Mouse (Mus musculus) liver, embryonic 15.5 days (tissue): Measurements from ENCODE around the gene Trim9. TPM values are rescaled to one million over a fixed set of nuclear protein-coding genes. Genes with fewer than 3 reads are reported as not detected.

Source experiments
- ATAC-seq: fragments of 200-750 bp; cut with Nextera tagmentation; 2 replicates; pipeline ENCODE4 v1.8.0; 2017; ENCODE audit warnings: moderate number of reproducible peaks, mild to moderate bottlenecking, moderate library complexity; ENCODE audit not compliant: insufficient read depth
- H3K27ac ChIP-seq: fragments of 300-500 bp; sonication (generic); replicated peaks from 2 replicates; pipeline ENCODE4 v1.5.1; 2015; ENCODE audit warnings: mild to moderate bottlenecking, inconsistent platforms
- H3K27me3 ChIP-seq: fragments of 300-500 bp; sonication (generic); 2 replicates; pipeline ENCODE4 v1.6.1; 2015; ENCODE audit warnings: mild to moderate bottlenecking, inconsistent platforms
- H3K36me3 ChIP-seq: fragments of 300-500 bp; sonication (generic); replicated peaks from 2 replicates; pipeline ENCODE4 v1.6.1; 2015; ENCODE audit warnings: moderate library complexity, mild to moderate bottlenecking, inconsistent platforms
- H3K4me1 ChIP-seq: fragments of 300-500 bp; sonication (generic); replicated peaks from 2 replicates; pipeline ENCODE4 v1.6.1; 2015; ENCODE audit warnings: inconsistent platforms
- H3K4me2 ChIP-seq: fragments of 300-500 bp; sonication (generic); 2 replicates; pipeline ENCODE4 v1.6.1; 2015; ENCODE audit warnings: moderate library complexity, mild to moderate bottlenecking, inconsistent platforms
- H3K4me3 ChIP-seq: fragments of 300-500 bp; sonication (generic); replicated peaks from 2 replicates; pipeline ENCODE4 v1.5.1; 2015; ENCODE audit warnings: mild to moderate bottlenecking, inconsistent platforms
- H3K9ac ChIP-seq: fragments of 300-500 bp; sonication (generic); 2 replicates; pipeline ENCODE4 v1.6.1; 2015; ENCODE audit warnings: moderate library complexity, mild to moderate bottlenecking, inconsistent platforms
- H3K9me3 ChIP-seq: fragments of 300-500 bp; sonication (generic); replicated peaks from 2 replicates; pipeline ENCODE4 v1.6.1; 2016; ENCODE audit warnings: inconsistent platforms
- WGBS: fragments of 180-500 bp; shearing (Covaris S2); methylation state at CpG from one replicate; pipeline ENCODE4 v1.1.7; 2015; ENCODE audit warnings: mixed read lengths; ENCODE audit not compliant: insufficient replicate concordance; 5-methylcytosine and 5-hydroxymethylcytosine counted together
- polyA plus RNA-seq: library from polyadenylated mRNA; unstranded; fragments of >200 nt; fragmentation: Nextera tagmentation; extraction: Ambion mirVana; gene quantifications from 2 replicates; pipeline ENCODE4 v1.2.1, GENCODE M21; 2015

Trim9 gene
- polyA plus RNA-seq, 1 experiment from 2014 or later, result 0.03 TPM

DNA sequence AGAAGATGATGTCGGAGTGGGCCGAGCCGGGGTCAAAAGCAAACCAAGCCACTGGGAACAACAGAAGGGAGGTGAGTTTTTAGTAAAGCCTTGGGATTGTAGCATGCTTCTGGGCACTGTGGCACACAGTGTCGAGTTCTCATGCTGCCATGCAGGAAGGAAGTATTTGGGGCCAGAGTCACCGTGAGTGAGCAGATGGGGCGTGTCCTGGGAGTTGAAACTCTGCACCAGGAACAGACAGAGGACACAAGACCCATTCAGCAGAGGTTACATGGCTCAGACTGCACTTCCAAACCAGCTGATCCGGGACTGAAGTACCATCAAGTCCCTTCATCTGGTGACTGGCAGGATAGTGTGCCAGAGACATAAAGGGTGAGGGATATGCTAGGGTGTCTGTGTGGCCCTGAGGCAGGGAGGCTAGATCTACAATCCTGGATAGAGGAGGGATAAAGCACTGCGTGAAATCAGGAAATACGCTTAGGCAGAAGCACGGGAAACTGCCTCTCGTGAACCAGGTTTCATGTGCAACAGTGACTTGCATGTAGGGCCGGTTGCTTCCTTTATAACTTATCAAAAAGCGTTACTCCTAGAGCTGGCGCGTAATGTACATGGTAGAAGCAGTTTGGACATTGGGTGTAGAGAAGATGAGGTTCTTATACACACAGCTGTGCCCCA is 96.1 kb downstream of the Trim9 start:
- 38% methylated on average over 15 of the region's 15 CpGs for WGBS
- no peak overlapping the region for H3K4me2 ChIP-seq
- no peak for ATAC-seq

DNA sequence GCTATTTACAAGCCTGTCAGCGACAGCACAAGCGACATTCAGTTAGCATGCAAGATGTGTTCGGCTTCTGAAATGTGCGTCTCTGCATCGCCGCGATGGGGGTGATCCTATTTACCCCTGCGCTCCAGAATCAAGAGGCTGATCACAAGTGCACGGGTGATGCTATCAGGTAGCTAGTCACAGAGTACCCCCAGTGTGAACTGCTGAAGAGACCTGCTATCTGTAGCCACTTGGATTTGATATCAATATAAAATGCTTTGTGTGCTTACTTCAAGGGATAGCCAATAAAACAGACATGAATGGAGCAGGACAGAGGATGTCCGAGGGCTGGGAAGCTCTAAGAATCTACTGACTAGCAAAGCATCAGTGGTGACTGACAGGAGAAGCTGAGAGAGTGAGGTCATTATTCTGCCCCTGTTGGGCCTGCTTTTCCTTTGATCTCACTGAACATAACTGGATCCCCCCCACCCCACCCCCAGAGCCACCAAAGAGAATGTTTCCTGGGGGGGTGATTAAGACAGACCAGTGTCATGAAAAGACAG is 97.7 kb downstream of the Trim9 start:
- H3K27me3 ChIP-seq, result no peaks in the 10 kb centered on the region
- no peaks in the 10 kb centered on the region for H3K9me3 ChIP-seq
- no peak overlapping the region for H3K4me2 ChIP-seq
- no peaks in the 10 kb centered on the region for H3K36me3 ChIP-seq
- 82% methylated on average over 10 of the region's 10 CpGs for WGBS
- H3K9ac ChIP-seq, result no peak overlapping the region
- ATAC-seq, result no peak
- no peak overlapping the region for H3K27ac ChIP-seq
- no peak overlapping the region for H3K4me3 ChIP-seq
- H3K4me1 ChIP-seq, result no peaks in the 10 kb centered on the region

More for the DNA sequence above, 96.1 kb downstream of the Trim9 start:
- Histone ChIP-seq H3K4me3 (no peak overlapping the region), H3K9ac (no peak overlapping the region), H3K4me1 (no peaks in the 10 kb centered on the region), H3K36me3 (no peaks in the 10 kb centered on the region), H3K9me3 (no peaks in the 10 kb centered on the region), H3K27me3 (no peaks in the 10 kb centered on the region), H3K27ac (no peak overlapping the region)

DNA sequence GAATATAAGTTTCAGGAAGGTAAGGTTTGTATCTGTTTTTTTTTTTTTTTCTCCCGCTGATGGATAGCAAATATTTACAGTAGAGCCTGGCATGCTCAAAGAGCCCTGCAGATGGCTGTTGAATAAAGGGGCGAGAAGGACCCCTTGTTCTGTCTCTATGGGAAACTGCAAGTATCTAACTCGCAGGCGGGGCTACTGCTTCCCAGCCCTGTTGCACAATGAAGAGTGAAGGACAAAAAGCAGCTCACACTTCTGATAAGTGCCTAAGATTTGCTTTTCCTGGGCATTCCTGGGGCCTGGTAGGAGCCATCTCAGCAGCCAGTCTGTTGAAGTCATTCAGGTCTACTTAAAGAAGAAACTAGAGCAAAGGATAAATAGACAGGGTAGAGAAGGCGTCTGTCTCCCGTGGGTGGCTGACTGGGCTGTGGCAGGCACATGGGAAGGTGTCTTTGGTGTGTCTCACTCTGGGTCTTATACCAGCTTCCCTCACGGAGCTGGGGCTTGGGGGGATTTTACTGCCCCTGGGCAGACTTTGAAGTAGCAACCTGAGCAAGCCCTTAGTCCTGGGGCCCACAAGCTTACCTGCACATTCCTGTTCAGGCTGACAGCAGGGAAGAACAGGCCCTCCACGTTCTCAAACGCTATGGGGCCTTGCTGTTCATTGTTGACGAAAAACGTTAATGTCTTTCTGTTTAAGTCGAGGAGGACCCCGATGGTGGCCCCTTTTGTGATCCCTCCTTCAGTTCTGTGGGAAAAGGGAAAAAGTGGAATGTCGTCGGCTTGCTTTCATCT is 99.5 kb downstream of the Trim9 start:
- no peaks in the 10 kb centered on the region for H3K27me3 ChIP-seq
- no peak for ATAC-seq
- no peak overlapping the region for H3K4me3 ChIP-seq
- no peak overlapping the region for H3K27ac ChIP-seq
- H3K36me3 ChIP-seq, result no peaks in the 10 kb centered on the region
- H3K9me3 ChIP-seq, result no peaks in the 10 kb centered on the region
- no peak overlapping the region for H3K4me2 ChIP-seq
- no peaks in the 10 kb centered on the region for H3K4me1 ChIP-seq
- WGBS, result 58% methylated on average over 15 of the region's 15 CpGs
- no peak overlapping the region for H3K9ac ChIP-seq

DNA sequence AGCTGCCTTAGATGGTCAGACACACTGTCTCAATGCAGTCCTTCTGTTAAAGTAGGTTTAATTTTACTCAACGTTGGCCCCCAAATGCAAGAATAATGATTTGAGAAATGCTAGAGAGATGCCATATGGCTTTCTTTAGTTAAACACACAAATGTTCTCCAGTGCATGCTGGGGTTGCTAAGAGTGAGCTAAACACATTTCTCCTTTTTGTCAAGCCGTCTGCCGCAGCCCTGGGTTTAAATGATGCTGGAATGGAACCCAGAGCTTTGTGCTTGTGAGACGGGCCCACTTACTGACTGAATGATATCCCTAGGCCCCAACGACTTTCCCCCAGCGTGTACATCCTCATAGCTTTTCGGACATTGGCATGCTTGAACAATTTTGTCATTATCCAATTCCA is 104.9 kb downstream of the Trim9 start:
- no peaks in the 10 kb centered on the region for H3K4me1 ChIP-seq
- no peaks in the 10 kb centered on the region for H3K36me3 ChIP-seq
- no peak overlapping the region for H3K27ac ChIP-seq
- H3K9ac ChIP-seq, result no peak overlapping the region
- H3K27me3 ChIP-seq, result no peaks in the 10 kb centered on the region
- no peak overlapping the region for H3K4me3 ChIP-seq
- WGBS, result 72% methylated on average over 7 of the region's 7 CpGs
- H3K4me2 ChIP-seq, result no peak overlapping the region
- no peak for ATAC-seq
- no peaks in the 10 kb centered on the region for H3K9me3 ChIP-seq

DNA sequence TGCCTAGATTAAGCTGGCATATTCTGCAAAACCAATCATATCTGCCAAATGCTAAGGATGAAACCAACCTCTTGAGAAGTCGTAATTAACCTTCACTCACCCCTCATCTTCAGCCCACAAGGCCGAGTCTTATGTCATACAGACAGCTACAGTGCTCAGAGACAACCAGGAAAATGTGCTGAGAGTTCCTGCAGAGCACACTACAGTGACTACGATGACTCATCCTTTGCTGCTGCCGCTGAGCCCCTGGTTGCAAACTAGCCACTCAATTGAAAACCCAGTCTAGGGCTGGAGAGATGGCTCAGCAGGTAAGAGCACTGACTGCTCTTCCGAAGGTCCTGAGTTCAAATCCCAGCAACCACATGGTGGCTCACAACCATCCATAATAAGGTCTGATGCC is 107.7 kb downstream of the Trim9 start:
- Histone ChIP-seq H3K27me3 (no peaks in the 10 kb centered on the region), H3K4me2 (no peak overlapping the region), H3K4me1 (peaks cover 5% of the 10 kb centered on the region), H3K9me3 (no peaks in the 10 kb centered on the region), H3K27ac (no peak overlapping the region), H3K9ac (no peak overlapping the region), H3K36me3 (no peaks in the 10 kb centered on the region), H3K4me3 (no peak overlapping the region)
- 40% methylated on average over 5 of the region's 5 CpGs for WGBS
- ATAC-seq, result no peak

DNA sequence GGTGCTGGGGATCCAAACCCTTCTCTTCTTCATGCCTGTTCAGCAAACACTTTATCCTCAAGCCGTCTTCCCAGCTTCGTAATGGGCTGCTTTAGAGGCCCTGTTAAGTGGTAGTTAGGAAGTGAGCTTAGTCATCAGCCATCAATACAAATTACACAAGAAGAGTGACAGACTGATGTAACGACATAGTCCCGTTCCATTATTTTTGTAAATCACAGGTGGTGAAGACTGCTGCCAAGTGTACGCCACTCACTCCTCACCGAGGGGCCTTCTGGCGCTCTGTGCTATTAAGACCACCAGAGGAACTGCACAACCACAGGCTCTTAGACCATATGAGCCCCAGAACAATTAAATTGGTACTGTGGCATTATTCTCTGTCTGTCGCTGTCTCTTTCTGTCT is 108.8 kb downstream of the Trim9 start:
- WGBS, result 69% methylated on average over 8 of the region's 8 CpGs
- no peaks in the 10 kb centered on the region for H3K27me3 ChIP-seq
- H3K9ac ChIP-seq, result no peak overlapping the region
- H3K36me3 ChIP-seq, result no peaks in the 10 kb centered on the region
- ATAC-seq, result no peak
- H3K4me3 ChIP-seq, result no peak overlapping the region
- H3K4me1 ChIP-seq, result peaks cover 14% of the 10 kb centered on the region
- no peak overlapping the region for H3K4me2 ChIP-seq
- no peaks in the 10 kb centered on the region for H3K9me3 ChIP-seq
- H3K27ac ChIP-seq, result no peak overlapping the region

DNA sequence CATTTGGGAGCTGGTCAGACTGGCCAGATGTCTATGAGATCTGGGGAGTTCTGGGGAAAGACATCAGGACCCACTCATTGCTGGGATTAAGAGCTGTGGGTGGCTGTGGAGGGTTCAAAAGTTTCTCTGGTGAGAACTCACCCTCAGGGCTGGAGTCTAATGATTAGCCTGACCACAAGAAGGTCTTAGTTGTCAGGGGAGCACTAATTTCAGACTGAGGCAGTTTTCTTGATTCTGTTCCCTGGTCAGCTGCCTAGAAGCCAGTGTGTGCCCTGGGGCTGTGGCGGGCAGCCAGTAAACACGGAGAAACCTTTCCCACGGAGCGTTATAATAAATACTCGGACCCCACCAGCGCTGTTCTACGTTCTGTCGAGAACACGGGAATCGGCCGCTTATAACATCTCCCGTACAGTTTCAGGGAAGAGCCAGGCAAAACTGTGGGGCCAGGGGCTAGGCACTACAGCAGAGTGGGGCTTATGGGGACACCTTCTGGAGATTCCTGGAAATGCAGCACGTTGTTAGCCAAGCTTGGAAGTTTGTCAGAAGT is 112.4 kb downstream of the Trim9 start:
- Histone ChIP-seq H3K9me3 (no peaks in the 10 kb centered on the region), H3K36me3 (no peaks in the 10 kb centered on the region), H3K4me3 (peak overlapping the region; percentile 45), H3K27ac (no peak overlapping the region; the same call in 1 of the 2 replicates), H3K4me1 (peaks cover 47% of the 10 kb centered on the region), H3K4me2 (peak overlapping the region; percentile 69), H3K27me3 (no peaks in the 10 kb centered on the region), H3K9ac (peak overlapping the region; percentile 26; the same call in 1 of the 2 replicates)
- 10% methylated on average over 13 of the region's 13 CpGs for WGBS
- peak; percentile 21; the same call in 1 of the 2 replicates for ATAC-seq

DNA sequence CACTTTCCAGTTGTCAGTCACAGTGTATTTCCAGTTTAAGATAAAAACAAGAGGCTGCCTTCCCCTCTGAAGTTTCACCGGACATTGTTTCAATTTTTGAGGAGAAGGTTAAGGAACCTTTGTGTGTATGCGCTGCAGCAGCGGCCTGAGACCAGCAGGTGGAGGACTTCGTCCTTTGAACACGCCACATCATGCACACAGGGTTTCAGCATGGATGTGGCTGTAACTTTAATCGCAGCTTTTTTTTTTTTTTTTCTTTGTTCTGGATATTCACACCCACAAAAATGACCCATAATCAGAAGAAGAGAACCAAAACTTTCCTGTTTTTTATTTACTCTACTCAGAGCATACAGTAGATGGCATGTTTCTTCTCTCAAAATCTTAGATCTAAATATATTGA is 113.0 kb downstream of the Trim9 start:
- H3K36me3 ChIP-seq, result no peaks in the 10 kb centered on the region
- peaks cover 52% of the 10 kb centered on the region for H3K4me1 ChIP-seq
- no peak overlapping the region; the same call in 1 of the 2 replicates for H3K9ac ChIP-seq
- ATAC-seq, result no peak
- H3K9me3 ChIP-seq, result no peaks in the 10 kb centered on the region
- WGBS, result 8% methylated on average over 6 of the region's 6 CpGs
- peak overlapping the region; percentile 69 for H3K4me2 ChIP-seq
- peak overlapping the region; percentile 55 for H3K27ac ChIP-seq
- no peaks in the 10 kb centered on the region for H3K27me3 ChIP-seq
- no peak overlapping the region for H3K4me3 ChIP-seq

DNA sequence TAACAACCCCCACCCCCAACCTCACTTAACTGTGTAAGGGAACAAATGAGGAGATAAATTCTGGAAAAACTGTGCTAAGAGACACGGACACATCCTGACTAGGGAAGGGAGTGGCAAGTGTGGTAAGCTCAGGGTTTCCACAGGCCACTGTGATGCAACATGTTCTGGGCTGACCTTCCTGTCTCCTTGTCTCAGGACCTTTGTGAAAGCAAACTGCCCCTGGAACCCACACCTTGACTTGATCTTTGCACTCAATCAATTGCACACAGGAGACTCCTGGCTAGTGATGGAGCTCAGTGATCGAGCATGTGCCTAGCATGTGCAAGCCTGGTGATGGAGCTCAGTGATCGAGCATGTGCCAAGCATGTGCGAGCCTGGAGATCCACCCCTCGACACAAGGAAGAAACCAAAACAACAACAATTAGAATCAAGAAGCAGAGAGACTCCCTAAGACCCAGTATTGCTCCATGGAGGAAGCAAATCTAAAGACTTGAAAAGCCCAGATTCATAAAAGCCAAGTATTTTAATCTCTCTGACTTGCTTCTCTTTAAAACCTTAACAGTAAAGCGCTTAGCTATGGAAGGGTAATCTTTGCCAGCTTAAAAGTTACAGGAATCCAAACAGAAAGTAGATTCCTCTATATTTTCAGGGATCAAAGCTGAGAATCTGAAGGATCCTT is 113.6 kb downstream of the Trim9 start:
- Histone ChIP-seq H3K27me3 (no peaks in the 10 kb centered on the region), H3K9ac (no peak overlapping the region; the same call in 1 of the 2 replicates), H3K9me3 (no peaks in the 10 kb centered on the region), H3K4me3 (no peak overlapping the region), H3K36me3 (no peaks in the 10 kb centered on the region), H3K27ac (peak overlapping the region; percentile 55), H3K4me2 (peak overlapping the region; percentile 23), H3K4me1 (peaks cover 53% of the 10 kb centered on the region)
- WGBS, result 65% methylated on average over 6 of the region's 6 CpGs
- peak; percentile 27; the same call in 1 of the 2 replicates for ATAC-seq

DNA sequence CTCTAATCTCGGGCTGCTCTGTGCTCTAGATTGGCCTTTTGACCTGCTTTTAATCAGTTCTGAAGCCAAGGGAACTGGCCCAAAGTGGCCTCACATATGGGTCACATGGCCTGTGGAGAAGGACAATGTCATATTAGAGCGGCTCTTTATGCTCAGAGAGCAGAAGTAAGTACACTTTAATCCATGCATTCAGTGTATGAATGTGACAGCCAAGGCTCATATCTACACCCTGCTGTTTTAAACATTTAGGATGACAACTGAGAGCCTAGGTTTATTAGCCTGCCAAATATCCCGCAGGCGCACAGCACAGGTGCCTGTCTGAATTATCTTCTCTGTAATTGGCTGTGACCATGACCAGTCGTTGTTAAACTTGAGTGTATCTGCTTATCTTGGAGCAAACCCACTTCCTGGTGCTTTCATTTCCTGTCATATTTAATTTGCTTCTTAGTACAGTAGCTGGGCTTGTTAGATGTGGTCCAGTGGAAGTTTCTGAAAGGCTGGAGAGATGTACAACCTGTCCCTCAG is 115.3 kb downstream of the Trim9 start:
- no peak for ATAC-seq

More for the DNA sequence above, 115.3 kb downstream of the Trim9 start:
- Histone ChIP-seq H3K27me3 (no peaks in the 10 kb centered on the region), H3K9me3 (no peaks in the 10 kb centered on the region), H3K27ac (peak overlapping the region; percentile 49), H3K9ac (no peak overlapping the region), H3K36me3 (no peaks in the 10 kb centered on the region), H3K4me2 (peak overlapping the region; percentile 13; the same call in 1 of the 2 replicates), H3K4me3 (no peak overlapping the region), H3K4me1 (peaks cover 70% of the 10 kb centered on the region)
- 16% methylated on average over 5 of the region's 5 CpGs for WGBS
